In the genomic region with DNA sequence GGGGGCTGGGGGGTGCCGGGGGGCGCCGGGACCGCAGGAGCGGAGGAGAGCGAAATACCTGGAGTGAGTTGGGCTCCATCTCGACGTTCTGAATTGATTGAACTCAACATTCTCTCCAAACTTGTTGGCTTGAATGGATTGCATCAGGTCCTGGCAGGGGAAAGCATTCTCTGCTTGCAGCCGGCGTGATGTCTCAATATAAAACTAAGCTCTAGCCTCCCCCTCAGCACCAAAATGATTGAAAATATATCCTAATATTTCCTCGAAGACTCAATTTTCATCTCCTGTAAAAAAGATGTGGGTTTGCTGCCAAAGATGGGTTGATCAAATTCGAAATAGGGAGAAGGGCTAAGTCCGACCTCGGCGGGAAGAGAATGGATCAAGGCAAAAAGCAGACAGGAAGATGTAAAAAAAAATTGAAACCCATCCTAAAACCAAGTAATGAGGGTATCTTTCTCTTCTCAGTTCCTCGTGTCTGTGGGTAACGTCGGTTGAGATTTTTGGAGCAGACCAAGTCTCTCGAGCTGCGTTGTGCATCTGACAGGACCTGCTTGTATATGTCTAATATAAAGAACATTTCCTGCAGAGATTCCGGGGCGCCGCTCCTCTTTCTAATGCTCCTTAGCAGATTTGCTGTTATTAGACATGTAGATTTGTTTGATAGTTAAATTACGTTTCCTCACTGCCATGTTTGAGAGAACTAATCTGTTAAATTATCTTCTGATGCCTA, we compare ENCODE assay signal across 7 mouse cellular contexts. TPM values are rescaled to one million over a fixed set of nuclear protein-coding genes. Genes with fewer than 3 reads are reported as not detected.
A peak's percentile ranks its signal among the peaks of the same experiment; 100 is the strongest.
DNase-seq lines count a peak whose midpoint lies in the region; ATAC-seq and TF ChIP-seq lines count a peak whose summit lies in the region.

A gene (minus strand): TSS at position 109 of the 730 bp plus-strand sequence.

- no peaks in the 10 kb centered on the region for H3K9me3 ChIP-seq in megakaryocyte, embryonic 14.5 days

- TF ChIP-seq CTCF in spleen, adult 2 months (IDR thresholded peaks at IDR 0.05; ENCODE audit: extremely low read depth, insufficient read depth, insufficient read length, insufficient replicate concordance): no peak

- under 1% methylated on average over 24 of the region's 24 CpGs for WGBS in spleen, adult 2 months

- peak within 1 kb of the TSS; percentile 92 for H3K4me3 ChIP-seq in megakaryocyte, embryonic 14.5 days (replicated peaks)
- peak within 1 kb of the TSS; percentile 88 for H3K4me3 ChIP-seq in spleen, adult 2 months (ENCODE audit: extremely low read depth, insufficient read depth, insufficient read length)

- no peaks in the 10 kb centered on the region for H3K27me3 ChIP-seq in megakaryocyte, embryonic 14.5 days (replicated peaks)
- no peaks in the 10 kb centered on the region for H3K27me3 ChIP-seq in spleen, adult 2 months (ENCODE audit: control insufficient read depth, insufficient read depth, low read length)

- H3K27ac ChIP-seq in spleen, adult 2 months (ENCODE audit: insufficient read depth, low read length): peak within 1 kb of the TSS; percentile 99

- no peaks in the 10 kb centered on the region for H3K36me3 ChIP-seq in megakaryocyte, embryonic 14.5 days (replicated peaks; ENCODE audit: low read length)
- H3K36me3 ChIP-seq in spleen, adult 2 months (ENCODE audit: control insufficient read depth, insufficient read depth, low read length): no peaks in the 10 kb centered on the region

- DNase-seq in T-cell, adult 2 months (ENCODE audit: low spot score): peak; percentile 50
- peak; percentile 72 for DNase-seq in cerebellum, adult 9-11 months
- DNase-seq in gastrocnemius, postnatal 14 days: peak; percentile 52
- peak; percentile 73 to 75 for DNase-seq in left cerebral cortex, postnatal 14 days (ENCODE audit: low spot score in 2 of 2)
- DNase-seq in spleen, adult 2 months (ENCODE audit: low read depth in 1 of 2, low spot score in 2 of 2): peak; percentile 52 to 66

- peaks cover 40% of the 10 kb centered on the region for H3K4me1 ChIP-seq in megakaryocyte, embryonic 14.5 days
- peaks cover 6% of the 10 kb centered on the region for H3K4me1 ChIP-seq in spleen, adult 2 months (ENCODE audit: control insufficient read depth, insufficient read depth, insufficient read length)

- TF ChIP-seq POLR2A in spleen, adult 2 months (IDR thresholded peaks at IDR 0.05; ENCODE audit: low read depth, low read length): no peak

- intact Hi-C loops in gastrocnemius, postnatal 14 days (cut with DNase I; ENCODE audit: low total_unique reads): loop anchor here (10.0 kb wide), 1 partner anchor 104 kb away; no protein-coding TSS in a partner anchor
- intact Hi-C loops in left cerebral cortex, postnatal 14 days (cut with DNase I): loop anchor here (5.0 kb wide), 2 partner anchors 111 to 131 kb away; no protein-coding TSS in a partner anchor

- no peak for ATAC-seq in inflammation-experienced regulatory T-cells, adult 6 months

RNA-seq across cellular contexts. Expression of the gene that starts here (rescaled TPM):
- 10 to 100 TPM; 16.9 to 21.5 TPM for total RNA-seq in gastrocnemius, postnatal 14 days (2021)
- polyA plus RNA-seq in inflammation-experienced regulatory T-cells, adult 6 months (2017; shearing (Covaris generic)): 10 to 100 TPM; 28.4 to 78.0 (median 56.4) TPM
- 10 to 100 TPM; 24.3 to 25.8 TPM for total RNA-seq in left cerebral cortex, postnatal 14 days (2021)
- 0.57 and 0.63 TPM in 2 replicates for polyA plus RNA-seq in megakaryocyte, embryonic 14.5 days (2012; ENCODE audit: insufficient read depth, low replicate concordance)
- 4.5 and 5.5 TPM in 2 replicates for polyA plus RNA-seq in spleen, adult 2 months (2012; rRNA removed)
